Mouse (Mus musculus) induced T-regulatory cell, adult 2 months (primary cell): ENCODE results near the gene Yars.

Experiments used
- DNase-seq: peaks from one replicate; pipeline ENCODE4 v3.0.0-alpha.2; 2012; ENCODE audit warnings: low read depth

Gene Yars

DNA sequence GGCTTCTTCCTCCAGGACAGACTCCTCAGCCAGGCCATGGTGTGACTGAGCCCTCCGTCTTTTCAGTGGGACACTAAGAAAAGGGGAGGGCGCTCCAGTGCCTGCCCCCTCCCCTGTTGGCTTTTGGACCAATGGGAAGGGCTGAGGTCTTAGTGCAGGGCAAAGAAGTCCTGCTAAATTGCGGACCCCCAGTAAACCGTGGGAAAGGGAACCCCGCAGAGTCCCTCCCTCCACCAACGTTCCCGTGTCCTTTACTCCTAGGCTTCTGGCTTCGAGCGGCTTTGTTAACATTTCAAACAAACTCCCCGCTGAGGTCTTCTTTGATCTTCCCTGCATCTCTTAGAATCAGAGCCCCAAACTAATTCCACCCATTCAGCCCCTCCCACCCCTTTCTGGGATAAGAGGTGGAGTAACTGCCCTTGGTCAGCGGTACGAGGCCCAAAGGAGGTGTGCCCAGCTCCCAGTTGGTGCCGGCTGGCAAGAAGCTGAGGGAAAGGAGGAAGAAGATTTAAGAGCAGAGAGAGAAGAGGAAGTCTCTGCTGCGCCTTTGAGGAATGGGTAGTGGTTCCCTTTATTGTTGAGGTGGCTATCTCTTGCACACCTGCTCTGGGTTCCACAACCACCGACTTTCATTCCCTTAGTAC is 62.0 kb downstream of the Yars start:
- no peak for DNase-seq

DNA sequence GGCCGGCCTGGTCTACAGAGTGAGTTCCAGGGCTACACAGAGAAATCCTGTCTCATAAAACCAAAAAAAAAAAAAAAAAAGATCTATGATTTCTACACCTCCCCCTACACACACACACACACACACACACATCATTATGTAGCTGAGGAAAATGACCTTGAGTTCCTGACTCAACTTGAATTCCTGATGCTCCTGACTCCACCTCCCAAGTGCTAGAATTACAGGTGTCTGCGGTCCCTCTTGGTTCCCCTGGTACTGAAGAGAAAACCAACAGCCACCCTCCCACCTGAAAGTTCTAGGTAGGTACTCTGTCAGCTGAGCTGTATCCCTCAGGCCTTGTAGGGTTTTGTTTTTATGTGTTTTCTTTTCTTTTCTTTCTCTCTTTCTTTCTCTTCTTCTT is 62.9 kb downstream of the Yars start:
- no peak for DNase-seq

DNA sequence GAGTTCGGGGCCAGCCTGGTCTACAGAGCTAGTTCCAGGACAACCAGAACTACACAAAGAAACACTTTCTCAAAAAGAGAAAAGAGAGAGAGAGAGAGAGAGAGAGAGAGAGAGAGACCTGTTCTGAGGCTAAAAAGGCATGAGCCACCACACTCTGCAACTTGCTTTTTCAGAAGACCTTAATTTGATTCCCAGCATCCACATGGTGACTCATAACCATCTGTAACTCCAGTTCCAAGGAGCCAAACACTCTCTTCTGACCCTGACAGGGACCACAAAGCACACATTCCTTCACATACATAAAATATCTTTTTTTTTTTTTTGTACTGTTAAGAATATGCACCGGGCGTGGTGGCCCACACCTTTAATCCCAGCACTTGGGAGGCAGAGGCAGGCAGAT is 65.0 kb downstream of the Yars start:
- no peak for DNase-seq

DNA sequence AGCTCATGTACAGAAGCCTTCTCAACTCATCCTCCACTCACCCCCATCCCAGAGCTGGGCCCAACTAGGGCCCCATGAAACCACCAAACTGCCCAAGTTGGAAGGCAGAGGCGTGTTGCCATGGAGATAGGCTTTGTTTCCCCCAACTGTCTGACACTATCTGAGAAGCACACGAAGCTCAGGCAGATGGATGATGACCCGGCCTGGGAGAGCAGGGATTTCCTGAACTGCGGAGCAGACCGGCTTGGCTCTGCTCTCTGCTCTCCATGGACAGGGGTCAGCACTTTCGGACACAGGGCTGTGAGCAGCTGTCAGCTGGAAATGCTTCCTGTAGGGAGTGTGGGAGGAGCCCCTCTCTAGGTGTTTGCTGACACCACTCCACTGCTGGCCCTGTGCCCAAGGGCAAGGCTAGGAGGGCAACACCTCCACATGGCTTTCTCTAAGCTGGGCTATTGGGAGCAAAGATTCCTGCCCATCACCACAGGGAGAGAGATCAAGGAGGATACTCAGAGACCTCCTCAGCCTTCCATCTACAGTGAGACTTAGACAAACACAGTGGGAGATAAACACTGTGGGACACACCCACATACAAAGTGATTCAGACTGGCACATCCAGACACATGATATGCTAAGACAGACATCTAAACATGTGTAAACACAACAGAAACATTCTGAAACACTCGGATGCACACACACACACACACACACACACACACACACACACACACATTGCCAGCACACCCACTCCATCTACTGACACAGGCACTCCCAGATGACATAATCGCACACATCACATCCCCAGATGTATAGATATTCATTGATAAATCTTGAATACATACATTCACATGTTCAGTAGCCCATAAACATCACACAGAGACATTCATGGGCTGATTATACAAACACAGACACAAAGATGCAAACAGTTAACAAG is 67.2 kb downstream of the Yars start:
- peak; percentile 76 for DNase-seq

DNA sequence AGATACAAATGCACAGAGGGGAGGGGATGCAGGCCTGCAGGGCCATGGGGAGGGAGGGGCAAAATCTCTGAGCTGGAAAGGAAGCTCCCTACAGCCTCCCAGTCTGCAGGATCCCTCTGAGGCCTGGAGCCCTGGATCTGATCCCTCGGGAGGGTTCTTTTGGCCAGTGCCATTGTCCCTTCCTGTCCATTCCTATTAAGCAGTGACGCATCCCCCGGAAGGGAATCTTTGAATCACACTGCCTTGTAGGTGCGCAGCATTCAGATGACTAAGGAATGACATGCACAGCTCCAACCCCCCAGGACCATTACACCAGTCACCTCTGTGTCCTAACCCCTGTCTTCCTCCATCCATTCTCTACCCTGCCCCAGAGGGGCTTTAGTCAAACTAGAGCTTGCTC is 69.5 kb downstream of the Yars start:
- DNase-seq: no peak

DNA sequence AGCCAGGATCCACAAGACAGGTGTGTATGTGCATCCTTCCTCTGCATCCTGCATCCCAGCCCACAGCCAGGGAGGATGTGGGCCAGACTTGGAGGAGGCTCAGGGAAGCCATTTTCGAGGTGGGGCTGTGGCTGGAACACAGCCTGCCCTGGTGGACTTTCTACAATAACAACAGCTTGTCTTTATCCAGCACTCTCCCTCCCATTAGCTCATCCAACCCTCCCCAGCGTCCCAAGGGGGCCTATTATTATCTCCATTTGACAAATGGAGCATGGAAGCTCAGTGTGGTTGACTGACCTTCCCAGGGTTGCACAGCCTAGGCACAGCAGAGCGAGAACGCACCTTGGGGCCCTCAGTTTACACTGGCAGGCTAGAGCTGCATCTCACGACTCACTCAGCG is 71.1 kb downstream of the Yars start:
- no peak for DNase-seq

DNA sequence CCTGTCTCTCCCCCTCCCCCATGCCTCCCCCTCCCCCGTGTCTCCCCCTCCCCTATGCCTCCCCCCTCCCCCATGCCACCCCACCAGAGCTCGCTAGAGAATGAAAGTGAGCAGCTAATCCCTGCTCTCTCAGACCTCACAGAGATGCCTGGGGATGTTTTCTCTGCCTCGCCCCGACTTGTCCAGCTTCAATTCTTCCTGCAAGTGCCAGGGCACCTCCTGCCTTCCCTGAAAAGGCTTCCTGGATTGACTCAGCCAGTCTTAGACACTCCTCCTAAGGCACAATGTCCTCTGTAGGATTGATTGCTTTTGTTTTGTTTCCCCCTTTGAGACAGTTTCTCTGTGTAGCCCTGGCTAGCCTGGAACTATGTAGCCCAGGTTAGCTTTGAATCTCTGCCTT is 71.6 kb downstream of the Yars start, which contains the start of gene C77080:
Gene C77080 (minus strand): TSS at position 209 of the 400 bp plus-strand sequence.
- DNase-seq: no peak

DNA sequence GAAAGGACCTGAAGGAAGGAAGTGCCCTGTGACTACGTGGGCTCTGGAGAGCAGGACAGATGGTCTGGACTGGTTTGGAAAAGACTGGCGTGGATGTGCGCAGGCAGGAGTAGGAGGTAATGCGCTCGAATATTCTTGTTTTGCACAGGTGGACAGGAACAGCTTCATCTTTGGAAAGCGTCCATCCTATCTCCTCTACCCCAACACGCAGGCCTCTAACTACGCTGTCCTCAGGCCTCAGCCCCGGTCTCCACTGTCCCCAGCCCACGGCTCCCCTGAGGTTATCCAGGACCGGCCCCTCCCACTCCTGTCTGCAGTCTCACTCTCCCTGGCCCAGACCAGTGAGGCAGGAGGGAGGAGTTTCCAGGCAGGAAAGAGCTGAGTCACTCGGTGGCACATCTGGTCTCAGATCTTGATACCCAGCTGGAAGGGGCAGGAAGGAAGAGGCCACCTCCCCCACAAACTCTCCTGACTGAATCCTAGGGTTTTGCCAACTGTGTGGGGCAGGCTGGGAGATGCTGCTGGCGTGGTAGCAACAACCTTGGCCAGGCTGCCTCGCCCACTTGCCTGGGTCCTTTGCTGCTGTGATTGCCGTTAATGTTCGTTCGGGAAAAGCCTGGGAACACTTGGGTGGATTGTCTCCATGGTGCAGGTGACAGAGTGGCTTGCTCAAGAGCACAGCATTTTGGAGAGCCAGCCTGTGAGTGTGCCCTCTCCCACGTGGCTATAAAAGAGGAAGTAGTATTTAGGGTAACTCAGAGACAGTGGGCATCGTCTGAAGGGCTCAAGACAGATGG is 73.9 kb downstream of the Yars start:
- DNase-seq: peak; percentile 58

DNA sequence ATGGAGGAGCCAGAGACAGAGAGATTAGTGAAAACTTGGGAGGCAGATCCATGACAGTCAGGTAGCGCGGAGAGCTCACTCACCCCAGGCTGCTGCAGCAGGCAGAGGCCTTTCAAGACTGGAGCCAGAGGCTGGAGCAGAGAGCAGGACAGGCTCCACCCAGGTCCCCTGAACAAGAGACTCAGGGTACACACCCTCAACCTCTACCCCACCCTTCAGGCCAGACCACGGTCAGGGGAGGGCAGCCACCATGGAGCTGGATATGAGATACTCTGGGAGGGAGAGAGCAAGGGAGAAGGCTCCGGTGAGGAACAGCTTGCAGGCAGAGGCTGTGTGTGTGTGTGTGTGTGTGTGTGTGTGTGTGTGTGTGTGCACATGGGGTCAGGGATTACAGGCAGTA is 76.6 kb downstream of the Yars start:
- no peak for DNase-seq

DNA sequence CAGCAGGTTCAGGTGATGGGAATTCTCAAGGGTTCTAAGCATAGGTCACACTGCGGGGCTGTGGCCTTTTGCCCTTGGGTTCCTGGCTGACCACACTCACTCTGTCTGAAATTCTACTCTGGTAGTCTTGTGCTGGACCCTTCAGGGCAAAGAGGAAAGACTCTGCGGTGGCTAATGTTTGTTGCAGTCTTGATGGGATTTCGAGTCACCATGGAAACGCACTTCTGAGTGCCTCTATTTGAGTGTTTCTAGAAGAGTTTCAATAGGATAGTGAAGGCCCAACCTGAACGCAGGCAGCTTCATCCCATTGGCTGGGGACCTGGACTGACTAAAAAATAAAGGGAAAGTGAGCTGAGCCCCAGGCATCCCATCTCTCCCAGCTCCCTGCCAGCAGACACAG is 77.3 kb downstream of the Yars start:
- DNase-seq: no peak

DNA sequence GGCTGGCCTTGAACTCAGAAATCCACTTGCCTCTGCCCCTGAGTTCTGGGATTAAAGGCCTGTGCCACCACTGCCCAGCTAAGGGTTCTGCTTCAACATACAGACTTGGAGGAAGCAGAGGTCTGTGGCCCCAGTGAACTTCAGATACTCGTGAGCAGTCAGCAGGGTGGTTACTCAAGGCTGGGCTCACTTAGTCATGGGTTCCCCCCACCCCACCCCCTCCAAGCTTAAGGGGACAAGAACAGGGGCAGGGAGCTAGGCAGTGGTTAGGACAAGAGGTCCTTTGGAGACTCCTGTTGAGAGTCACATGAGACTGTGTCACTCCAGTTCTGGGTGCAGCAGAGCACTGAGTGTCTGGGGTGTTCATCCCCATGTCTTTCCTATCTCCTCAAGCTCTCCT is 79.1 kb downstream of the Yars start:
- no peak for DNase-seq
